Mouse (Mus musculus) spleen, embryonic (tissue): ENCODE measurements around the gene Rxfp4.

Experiments used
- CTCF ChIA-PET: fragments of 350-600 bp; sonication (Branson Sonifier 250); formaldehyde crosslinking; loops from one replicate; lab custom pipeline; 2022; lab: Charles Lee

Rxfp4 gene

DNA sequence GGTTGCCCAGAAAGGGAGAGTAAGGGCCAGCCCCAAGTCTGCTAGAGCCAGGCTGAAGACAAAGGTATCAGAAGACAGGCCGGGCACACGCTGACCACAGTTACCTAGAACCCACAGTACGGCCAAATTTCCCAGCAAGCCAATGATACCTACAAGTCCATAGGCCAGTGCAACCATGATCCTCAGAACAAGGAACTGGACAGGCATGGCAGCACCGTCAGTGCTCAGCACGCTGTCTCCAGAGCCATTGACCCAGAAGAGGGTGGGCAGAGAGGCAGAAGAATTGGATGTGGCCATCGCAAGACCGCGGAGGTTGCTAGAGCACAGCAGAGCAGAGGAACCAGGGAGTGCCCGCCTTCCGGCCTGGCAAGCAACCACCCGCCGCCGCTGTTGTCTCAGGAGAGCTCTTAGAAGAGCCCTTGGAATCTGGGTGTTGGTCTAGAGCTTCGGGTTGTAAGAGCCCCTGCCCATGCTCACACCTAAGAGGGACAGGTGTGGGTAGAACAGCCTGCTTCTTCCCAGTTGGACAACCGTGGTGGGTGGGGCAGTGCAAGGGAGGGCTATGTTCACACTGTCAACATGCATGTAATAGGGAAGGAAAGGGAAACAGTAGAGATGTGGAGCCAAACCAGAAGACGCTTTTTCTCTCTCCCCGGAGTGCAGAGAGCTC lies at the start of gene Rxfp4:
Rxfp4 (minus strand) TSS at position 297 of the 670 bp plus-strand sequence.
- CTCF ChIA-PET, result no interaction called here

GRCm38 (mm10) chr3:88701222-88701621 lies 48.3 kb upstream of the Rxfp4 start:
- CTCF ChIA-PET, result no interaction called here

- CTCF ChIA-PET, result no interaction called here
These were observed 47.3 kb upstream of the Rxfp4 start for GRCm38 (mm10) chr3:88700247-88700646.

GRCm38 (mm10) chr3:88698834-88699233 lies 45.9 kb upstream of the Rxfp4 start:
- CTCF ChIA-PET, result no interaction called here

DNA sequence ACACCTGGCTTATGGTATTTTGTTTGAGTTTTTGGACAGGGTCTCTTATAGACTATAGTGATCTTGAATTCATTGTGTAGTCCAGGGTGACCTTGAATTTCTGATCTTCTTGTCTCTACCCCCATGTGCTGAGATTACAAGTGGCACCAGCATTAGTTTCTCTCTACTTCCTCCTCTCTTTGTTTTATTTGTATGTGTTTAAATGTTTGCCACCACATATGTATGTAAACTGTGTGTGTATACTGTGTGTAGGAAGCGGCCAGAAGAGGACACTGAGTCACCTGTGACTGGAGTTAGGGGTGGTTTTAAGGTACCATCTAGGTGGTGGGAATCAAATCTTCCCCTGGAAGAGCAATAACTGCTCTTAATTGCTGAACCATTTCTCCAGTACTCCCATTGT lies 45.1 kb upstream of the Rxfp4 start:
- CTCF ChIA-PET, result no interaction called here

GRCm38 (mm10) chr3:88695545-88695944 lies 42.6 kb upstream of the Rxfp4 start:
- CTCF ChIA-PET, result interaction anchor here (0.7 kb wide), 1 partner anchor 21 kb away, joined by 3 read pairs; the partner anchor contains the start of gene Rit1

- CTCF ChIA-PET, result no interaction called here
These were observed 36.1 kb upstream of the Rxfp4 start for GRCm38 (mm10) chr3:88689079-88689478.

DNA sequence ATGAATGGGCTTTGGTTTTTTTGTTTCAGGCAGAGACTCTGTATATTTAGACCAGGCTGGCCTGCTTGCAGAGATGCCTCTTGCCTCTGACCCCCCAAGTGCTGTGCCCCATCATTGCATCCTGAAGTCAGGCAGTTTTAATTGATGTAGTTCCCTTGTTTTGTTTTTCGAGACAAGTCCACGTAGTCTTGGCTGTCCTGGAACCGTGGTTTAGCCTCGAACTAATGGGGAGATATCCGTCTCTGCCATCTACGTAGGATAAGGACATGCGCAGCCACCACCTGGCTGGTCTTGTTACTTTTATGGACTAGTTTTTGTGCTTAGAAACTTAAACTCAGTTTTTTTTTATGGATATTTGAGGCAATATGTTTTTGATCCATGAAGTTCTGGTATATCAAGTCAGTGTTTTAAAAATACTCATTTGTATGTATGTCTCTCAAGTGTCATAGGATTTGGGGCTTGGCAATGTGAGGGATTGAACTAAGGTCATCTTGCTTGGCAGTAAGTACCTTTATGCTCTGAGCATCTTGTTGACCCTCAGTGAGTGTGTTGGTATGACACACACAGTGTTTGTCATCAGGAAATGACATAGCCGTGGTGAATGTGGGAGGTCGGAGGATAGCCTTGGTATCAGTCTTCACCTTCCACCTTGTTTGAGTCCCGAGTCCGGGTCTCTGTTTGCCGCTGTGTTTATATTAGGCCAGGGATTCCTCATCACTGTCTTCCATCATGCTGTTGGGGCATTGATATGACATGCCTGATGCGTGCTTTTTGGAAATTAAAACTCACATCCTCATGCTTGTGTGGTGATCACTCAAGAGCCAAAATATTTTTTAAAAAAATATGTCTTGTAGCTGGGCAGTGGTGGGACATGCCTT lies 34.0 kb upstream of the Rxfp4 start:
- CTCF ChIA-PET, result no interaction called here

- CTCF ChIA-PET, result interaction anchor here (1.1 to 1.2 kb wide), 2 partner anchors 18 to 32 kb away, joined by 3 to 6 read pairs; no protein-coding TSS in a partner anchor
These were observed 33.1 kb upstream of the Rxfp4 start for GRCm38 (mm10) chr3:88685958-88686451.

DNA sequence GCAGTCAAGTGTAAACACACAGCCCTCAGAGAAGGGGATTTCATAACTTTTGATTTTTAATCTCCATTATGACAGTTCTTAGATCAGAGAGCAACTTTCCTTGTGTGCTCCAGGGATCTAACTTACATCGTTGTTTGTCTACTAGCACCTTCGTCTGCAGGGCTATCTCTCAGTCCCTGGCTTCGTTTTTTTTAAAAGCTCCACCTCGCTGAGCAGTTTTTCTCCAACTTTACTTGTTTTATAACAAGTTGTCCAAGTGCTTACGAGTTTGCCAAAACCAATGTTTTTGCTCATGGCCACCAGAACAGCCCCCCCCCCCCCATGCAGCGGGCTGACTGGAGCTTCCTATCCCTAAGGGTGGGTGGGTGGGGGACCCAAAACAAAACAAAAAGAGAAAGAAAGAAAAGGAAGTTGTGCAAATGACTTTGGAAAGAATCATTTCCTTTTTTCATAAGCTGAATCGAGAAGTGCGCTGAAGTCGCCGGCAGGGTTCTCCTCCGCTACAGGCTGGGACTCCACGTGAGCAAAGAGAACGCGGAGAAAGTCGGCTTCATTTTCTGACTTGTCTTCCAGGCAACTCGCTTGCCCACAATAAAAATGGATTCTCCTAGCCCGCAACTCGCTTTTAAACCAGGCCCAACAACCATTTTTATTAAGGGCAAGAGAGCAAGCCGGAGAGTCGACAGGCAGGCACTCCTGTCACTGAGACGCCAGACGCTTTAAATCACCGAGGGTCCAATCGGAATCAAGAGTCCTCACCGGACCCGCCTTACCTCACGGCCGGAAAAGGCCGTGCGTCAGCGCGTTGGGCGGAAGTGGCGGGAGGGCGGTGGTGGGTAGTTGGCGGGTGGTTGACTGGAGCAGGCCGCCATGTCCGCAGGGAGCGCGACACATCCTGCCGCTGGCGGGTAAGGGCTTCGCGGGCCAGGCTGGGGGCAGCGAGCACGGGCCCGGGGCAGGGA lies 32.3 kb upstream of the Rxfp4 start, which contains the start of gene Khdc4:
Khdc4 (plus strand) TSS at position 824 of the 962 bp plus-strand sequence.
- CTCF ChIA-PET, result interaction anchor here (0.6 to 1.2 kb wide), 3 partner anchors 19 to 33 kb away, joined by 3 to 8 read pairs (median 6); no protein-coding TSS in a partner anchor

- CTCF ChIA-PET, result no interaction called here
These were observed 31.5 kb upstream of the Rxfp4 start for GRCm38 (mm10) chr3:88684236-88684979.

GRCm38 (mm10) chr3:88683814-88684213 lies 30.9 kb upstream of the Rxfp4 start:
- CTCF ChIA-PET, result no interaction called here

GRCm38 (mm10) chr3:88677399-88677798 lies 24.5 kb upstream of the Rxfp4 start:
- CTCF ChIA-PET, result interaction anchor here (1.2 to 1.4 kb wide), 2 partner anchors 12 to 59 kb away, joined by 3 to 6 read pairs; no protein-coding TSS in a partner anchor

DNA sequence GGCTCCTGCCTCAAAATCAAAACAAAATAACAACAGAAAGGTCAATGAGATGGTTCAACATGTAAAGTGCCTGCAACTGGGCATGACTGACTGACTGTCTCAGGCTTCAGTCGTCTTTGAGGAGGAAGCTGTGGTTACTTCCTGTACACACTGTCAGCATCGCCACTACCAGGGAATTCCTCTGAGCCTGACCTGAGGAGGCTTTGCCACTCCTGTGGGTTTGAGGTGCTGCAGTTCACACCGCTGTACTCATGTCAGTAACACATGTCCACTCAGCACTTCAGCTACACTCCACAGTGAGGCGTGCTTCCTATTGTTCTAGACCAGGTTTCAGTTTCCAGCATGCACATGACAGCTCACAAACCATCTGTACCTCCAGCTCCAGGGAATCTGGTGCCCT lies 11.2 kb upstream of the Rxfp4 start:
- CTCF ChIA-PET, result interaction anchor here (0.6 kb wide), 1 partner anchor 115 kb away, joined by 3 read pairs; no protein-coding TSS in a partner anchor

- CTCF ChIA-PET, result no interaction called here
These were observed 6.9 kb upstream of the Rxfp4 start for GRCm38 (mm10) chr3:88659798-88660197.

DNA sequence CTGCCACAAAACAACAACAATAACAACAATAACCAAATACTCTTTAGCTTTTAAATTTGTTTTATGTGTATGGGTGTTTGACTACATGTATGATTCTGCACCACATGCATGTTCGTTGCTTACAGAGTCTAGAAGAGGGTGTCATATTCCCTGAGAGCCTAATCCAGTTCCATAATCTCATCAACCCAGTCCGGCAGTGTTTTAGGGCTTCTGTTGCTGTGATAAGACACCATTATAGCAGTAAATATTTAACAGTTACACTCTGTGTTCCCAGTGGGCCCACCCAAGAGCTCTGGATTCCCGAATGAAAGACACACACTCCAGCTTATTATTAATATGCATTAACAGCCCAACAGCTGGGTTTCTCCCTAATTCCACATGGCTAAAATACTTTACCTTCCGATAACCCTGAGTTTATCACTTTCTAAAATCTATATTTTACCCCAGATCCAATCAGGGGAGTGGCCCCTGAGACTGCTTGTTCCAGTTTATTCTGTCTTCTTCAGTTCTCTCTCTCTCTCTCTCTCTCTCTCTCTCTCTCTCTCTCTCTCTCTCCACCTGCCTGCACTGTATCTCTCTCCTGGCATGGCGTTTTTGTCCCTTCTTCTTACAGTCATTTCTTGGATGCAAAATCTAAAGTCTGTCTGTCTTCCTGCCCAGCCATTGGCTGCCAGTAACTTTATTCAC lies 5.6 kb upstream of the Rxfp4 start:
- CTCF ChIA-PET, result interaction anchor here (0.7 kb wide), 1 partner anchor 127 kb away, joined by 8 read pairs; no protein-coding TSS in a partner anchor

GRCm38 (mm10) chr3:88655619-88656018 lies 2.7 kb upstream of the Rxfp4 start:
- CTCF ChIA-PET, result interaction anchor here (0.5 kb wide), 1 partner anchor 421 kb away, joined by 3 read pairs; no protein-coding TSS in a partner anchor

- CTCF ChIA-PET, result no interaction called here
These were observed 1.7 kb upstream of the Rxfp4 start for GRCm38 (mm10) chr3:88654621-88655020.
